Mouse (Mus musculus): ENCODE data around the gene Phkg2. TPM values are rescaled to one million over a fixed set of nuclear protein-coding genes. Genes with fewer than 3 reads are reported as not detected.

Phkg2 gene
- total and polyA plus RNA-seq, 3 experiments: 42.3 to 87.3 (median 50.8) TPM

DNA sequence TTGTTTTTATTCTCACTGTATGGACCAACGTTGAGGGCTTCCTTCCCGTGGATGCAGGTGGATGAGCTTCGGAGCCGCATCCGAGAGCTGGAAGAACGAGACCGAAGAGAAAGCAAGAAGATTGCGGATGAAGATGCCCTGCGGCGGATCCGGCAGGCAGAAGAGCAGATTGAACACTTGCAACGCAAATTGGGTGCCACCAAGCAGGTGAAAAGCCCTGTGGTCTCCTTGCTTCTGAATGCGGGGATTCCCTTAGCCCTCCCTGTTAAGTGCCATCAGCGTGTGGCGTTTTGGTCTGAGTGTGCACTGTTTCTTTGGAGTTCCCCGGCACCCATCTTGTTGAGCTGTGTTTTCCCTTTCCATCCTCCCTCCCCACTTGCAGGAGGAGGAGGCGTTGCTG, 23.6 kb downstream of the Phkg2 start:
- Histone ChIP-seq H3K36me3 (replicated peaks) (peaks cover 100% of the 10 kb centered on the region), H3K27me3 (ENCODE audit: insufficient read depth, low read length) (no peaks in the 10 kb centered on the region), H3K4me1 (ENCODE audit: insufficient read depth, low read depth, low read length) (peaks cover 7% of the 10 kb centered on the region), H3K4me3 (ENCODE audit: low read depth, low read length) (no peak overlapping the region), H3K9me3 (replicated peaks) (no peaks in the 10 kb centered on the region)
- TF ChIP-seq GATA2 (IDR thresholded peaks at IDR 0.05; ENCODE audit: borderline replicate concordance, low read depth, low read length) (no peak), GATA1 (IDR thresholded peaks at IDR 0.05; ENCODE audit: borderline replicate concordance, low read length) (no peak), POLR2AphosphoS5 (IDR thresholded peaks at IDR 0.05; ENCODE audit: insufficient replicate concordance, low read depth, low read length) (no peak), TAL1 (conservative IDR thresholded peaks at IDR 0.05; ENCODE audit: low read depth, low read length) (no peak), CTCF (IDR thresholded peaks at IDR 0.05; ENCODE audit: low read depth, low read length) (no peak)
- DNase-seq (ENCODE audit: low spot score) (no peak), ATAC-seq (ENCODE audit: extremely low read depth, insufficient number of reproducible peaks, low FRiP score, poor library complexity, severe bottlenecking) (no peak)

DNA sequence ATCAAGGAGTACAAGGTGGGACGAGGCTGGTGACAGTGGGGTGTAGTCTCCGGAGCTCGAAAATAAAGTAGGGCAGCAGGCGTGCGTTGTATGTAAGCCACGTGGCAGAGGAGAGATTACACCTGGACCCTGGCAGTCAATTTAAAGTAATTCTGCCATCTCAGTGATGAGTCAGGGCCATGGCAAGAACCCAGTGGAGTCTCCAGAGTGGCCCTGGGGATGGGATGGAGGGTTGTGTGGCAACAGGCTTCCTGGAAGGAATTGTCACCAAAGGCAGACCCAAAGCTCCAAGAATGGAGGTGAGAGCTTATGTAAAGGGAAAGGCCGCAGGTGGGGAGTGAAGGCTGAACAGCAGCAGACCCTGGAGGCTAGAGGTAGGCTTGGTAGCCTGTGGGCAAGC, 27.5 kb downstream of the Phkg2 start:
- Histone ChIP-seq H3K36me3 (replicated peaks) (peaks cover 97% of the 10 kb centered on the region), H3K9me3 (replicated peaks) (no peaks in the 10 kb centered on the region), H3K4me1 (ENCODE audit: insufficient read depth, low read depth, low read length) (no peaks in the 10 kb centered on the region; the same call in 1 of the 2 replicates), H3K4me3 (ENCODE audit: low read depth, low read length) (no peak overlapping the region), H3K27me3 (ENCODE audit: insufficient read depth, low read length) (no peaks in the 10 kb centered on the region)
- TF ChIP-seq CTCF (IDR thresholded peaks at IDR 0.05; ENCODE audit: low read depth, low read length): no peak
- TF ChIP-seq TAL1 (conservative IDR thresholded peaks at IDR 0.05; ENCODE audit: low read depth, low read length): no peak
- TF ChIP-seq GATA2 (IDR thresholded peaks at IDR 0.05; ENCODE audit: borderline replicate concordance, low read depth, low read length): no peak
- no peak for TF ChIP-seq GATA1 (IDR thresholded peaks at IDR 0.05; ENCODE audit: borderline replicate concordance, low read length)
- no peak for TF ChIP-seq POLR2AphosphoS5 (IDR thresholded peaks at IDR 0.05; ENCODE audit: insufficient replicate concordance, low read depth, low read length)
- ATAC-seq (ENCODE audit: extremely low read depth, insufficient number of reproducible peaks, low FRiP score, poor library complexity, severe bottlenecking): no peak
- no peak for DNase-seq (ENCODE audit: low spot score)

DNA sequence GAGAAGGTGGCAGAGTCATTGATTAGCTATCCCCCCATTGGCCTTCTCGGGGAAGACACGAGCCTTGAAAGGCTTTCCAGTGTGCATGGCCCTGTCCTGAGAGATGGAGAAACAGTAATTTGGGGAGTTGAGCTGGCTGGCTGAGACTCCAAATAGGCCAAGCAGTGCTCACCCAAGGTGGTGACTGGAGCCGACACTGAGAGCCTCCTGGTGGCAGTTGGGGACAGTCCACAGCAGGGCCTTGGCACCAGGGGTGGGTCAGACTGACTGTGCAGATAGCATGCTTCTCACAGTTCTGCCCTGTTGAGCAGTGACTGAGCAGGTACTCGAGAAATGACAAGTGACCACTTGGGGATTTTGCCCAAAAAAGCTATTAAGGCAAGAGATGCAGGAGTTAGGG, 28.6 kb downstream of the Phkg2 start:
- ATAC-seq (ENCODE audit: extremely low read depth, insufficient number of reproducible peaks, low FRiP score, poor library complexity, severe bottlenecking): no peak
- Histone ChIP-seq H3K4me3 (ENCODE audit: low read depth, low read length) (no peak overlapping the region), H3K27me3 (ENCODE audit: insufficient read depth, low read length) (no peaks in the 10 kb centered on the region), H3K9me3 (replicated peaks) (no peaks in the 10 kb centered on the region), H3K36me3 (replicated peaks) (peaks cover 92% of the 10 kb centered on the region), H3K4me1 (ENCODE audit: insufficient read depth, low read depth, low read length) (no peaks in the 10 kb centered on the region; the same call in 1 of the 2 replicates)
- DNase-seq (ENCODE audit: low spot score): no peak
- no peak for TF ChIP-seq CTCF (IDR thresholded peaks at IDR 0.05; ENCODE audit: low read depth, low read length)
- no peak for TF ChIP-seq GATA2 (IDR thresholded peaks at IDR 0.05; ENCODE audit: borderline replicate concordance, low read depth, low read length)
- TF ChIP-seq GATA1 (IDR thresholded peaks at IDR 0.05; ENCODE audit: borderline replicate concordance, low read length): no peak
- TF ChIP-seq POLR2AphosphoS5 (IDR thresholded peaks at IDR 0.05; ENCODE audit: insufficient replicate concordance, low read depth, low read length): no peak
- no peak for TF ChIP-seq TAL1 (conservative IDR thresholded peaks at IDR 0.05; ENCODE audit: low read depth, low read length)

GRCm38 (mm10) chr7:127602903-127603302, 29.8 kb downstream of the Phkg2 start:
- no peaks in the 10 kb centered on the region; the same call in 1 of the 2 replicates for H3K27me3 ChIP-seq (ENCODE audit: insufficient read depth, low read length)
- peaks cover 88% of the 10 kb centered on the region for H3K36me3 ChIP-seq (replicated peaks)
- ATAC-seq (ENCODE audit: extremely low read depth, insufficient number of reproducible peaks, low FRiP score, poor library complexity, severe bottlenecking) (no peak), DNase-seq (ENCODE audit: low spot score) (no peak)
- no peaks in the 10 kb centered on the region for H3K9me3 ChIP-seq (replicated peaks)
- H3K4me1 ChIP-seq (ENCODE audit: insufficient read depth, low read depth, low read length): peaks cover 4% of the 10 kb centered on the region; the same call in 1 of the 2 replicates
- TF ChIP-seq GATA2 (IDR thresholded peaks at IDR 0.05; ENCODE audit: borderline replicate concordance, low read depth, low read length) (no peak), CTCF (IDR thresholded peaks at IDR 0.05; ENCODE audit: low read depth, low read length) (no peak), TAL1 (conservative IDR thresholded peaks at IDR 0.05; ENCODE audit: low read depth, low read length) (no peak), POLR2AphosphoS5 (IDR thresholded peaks at IDR 0.05; ENCODE audit: insufficient replicate concordance, low read depth, low read length) (no peak), GATA1 (IDR thresholded peaks at IDR 0.05; ENCODE audit: borderline replicate concordance, low read length) (no peak)
- H3K4me3 ChIP-seq (ENCODE audit: low read depth, low read length): no peak overlapping the region

- Histone ChIP-seq H3K27me3 (ENCODE audit: insufficient read depth, low read length) (peaks cover 5% of the 10 kb centered on the region; the same call in 1 of the 2 replicates), H3K36me3 (replicated peaks) (peaks cover 86% of the 10 kb centered on the region), H3K9me3 (replicated peaks) (no peaks in the 10 kb centered on the region), H3K4me1 (ENCODE audit: insufficient read depth, low read depth, low read length) (peaks cover 4% of the 10 kb centered on the region; the same call in 1 of the 2 replicates), H3K4me3 (ENCODE audit: low read depth, low read length) (no peak overlapping the region)
- DNase-seq (ENCODE audit: low spot score) (no peak), ATAC-seq (ENCODE audit: extremely low read depth, insufficient number of reproducible peaks, low FRiP score, poor library complexity, severe bottlenecking) (no peak)
- no peak for TF ChIP-seq GATA1 (IDR thresholded peaks at IDR 0.05; ENCODE audit: borderline replicate concordance, low read length)
- no peak for TF ChIP-seq POLR2AphosphoS5 (IDR thresholded peaks at IDR 0.05; ENCODE audit: insufficient replicate concordance, low read depth, low read length)
- no peak for TF ChIP-seq CTCF (IDR thresholded peaks at IDR 0.05; ENCODE audit: low read depth, low read length)
- no peak for TF ChIP-seq TAL1 (conservative IDR thresholded peaks at IDR 0.05; ENCODE audit: low read depth, low read length)
- no peak for TF ChIP-seq GATA2 (IDR thresholded peaks at IDR 0.05; ENCODE audit: borderline replicate concordance, low read depth, low read length)
These were observed 31.1 kb downstream of the Phkg2 start for GRCm38 (mm10) chr7:127604256-127604655.

- Histone ChIP-seq H3K27me3 (ENCODE audit: insufficient read depth, low read length) (peaks cover 22% of the 10 kb centered on the region; the same call in 1 of the 2 replicates), H3K4me1 (ENCODE audit: insufficient read depth, low read depth, low read length) (peaks cover 4% of the 10 kb centered on the region; the same call in 1 of the 2 replicates), H3K4me3 (ENCODE audit: low read depth, low read length) (no peak overlapping the region), H3K36me3 (replicated peaks) (peaks cover 84% of the 10 kb centered on the region), H3K9me3 (replicated peaks) (peaks cover 5% of the 10 kb centered on the region)
- DNase-seq (ENCODE audit: low spot score) (no peak), ATAC-seq (ENCODE audit: extremely low read depth, insufficient number of reproducible peaks, low FRiP score, poor library complexity, severe bottlenecking) (no peak)
- no peak for TF ChIP-seq GATA1 (IDR thresholded peaks at IDR 0.05; ENCODE audit: borderline replicate concordance, low read length)
- no peak for TF ChIP-seq TAL1 (conservative IDR thresholded peaks at IDR 0.05; ENCODE audit: low read depth, low read length)
- no peak for TF ChIP-seq CTCF (IDR thresholded peaks at IDR 0.05; ENCODE audit: low read depth, low read length)
- TF ChIP-seq POLR2AphosphoS5 (IDR thresholded peaks at IDR 0.05; ENCODE audit: insufficient replicate concordance, low read depth, low read length): no peak
- no peak for TF ChIP-seq GATA2 (IDR thresholded peaks at IDR 0.05; ENCODE audit: borderline replicate concordance, low read depth, low read length)
These were observed 34.0 kb downstream of the Phkg2 start for GRCm38 (mm10) chr7:127607150-127607549.

Measured in G1E (cell line).